Comparison of ENCODE assay signal across 12 mouse cellular contexts in genomic region chr13:77295519-77295918, GRCm38 (mm10).
DNase-seq lines count a peak whose midpoint lies in the region; ATAC-seq lines count a peak whose summit lies in the region.
"Had no signal": no experiment of that assay in that cellular context is flagged by ENCODE, and none has a peak within 500 bp of the region (broad histone marks: within the 10 kb centered on the region; RNA-seq: fewer than 3 reads in every experiment).

No protein-coding gene starts in this region.

- peak; percentile 41 for DNase-seq in left cerebral cortex, adult 11 months (ENCODE audit: low spot score)
- no peak for DNase-seq in left cerebral cortex, postnatal 36 days (ENCODE audit: low spot score in 2 of 2)
- DNase-seq in frontal cortex, adult 2 months (ENCODE audit: extremely low spot score in 1 of 2, low spot score in 1 of 2): peak; percentile 55 to 76
- DNase-seq in left cerebral cortex, postnatal 25 days (ENCODE audit: low spot score in 2 of 2): peak; percentile 50 to 90
- peak; percentile 89 for DNase-seq in telencephalon, adult 2 months (ENCODE audit: low read depth, low spot score)
- DNase-seq: cerebellum, adult 18-20 months; kidney, adult 2 months; kidney, postnatal 25 days; lung, adult 2 months; lung, postnatal 36 days had no signal

- intact Hi-C loops in left cerebral cortex, postnatal 36 days (cut with DNase I): no loop called here
- intact Hi-C loops in left cerebral cortex, postnatal 25 days (cut with DNase I): loop anchor here (1.0 kb wide), 1 partner anchor 21 kb away; no protein-coding TSS in a partner anchor

- no peak for ATAC-seq in cerebellum, adult (ENCODE audit: insufficient number of reproducible peaks, low FRiP score, low TSS enrichment)
- ATAC-seq in monocyte, adult 5-6 weeks (replicated peaks; ENCODE audit: insufficient number of reproducible peaks, low FRiP score, low TSS enrichment, poor library complexity, severe bottlenecking): no peak

Comparison
In these comparisons a context has a peak if more than half of its experiments do, and no peak if none do; other contexts are left out.
1. DNase-seq: peak in left cerebral cortex, adult 11 months (single experiment), frontal cortex, adult 2 months (2 of 2), left cerebral cortex, postnatal 25 days (2 of 2) and telencephalon, adult 2 months (single experiment); none in left cerebral cortex, postnatal 36 days (0 of 2).